Mouse (Mus musculus): ENCODE measurements around the gene A4galt. TPM values are rescaled to one million over a fixed set of nuclear protein-coding genes. Genes with fewer than 3 reads are reported as not detected.

A4galt gene
- polyA plus RNA-seq, 1 experiment = 28.4 TPM

GRCm38 (mm10) chr15:83241961-83242680 lies 9.5 kb downstream of the A4galt start:
- H3K79me2 ChIP-seq (ENCODE audit: control insufficient read depth, insufficient read depth) = peaks cover 8% of the 10 kb centered on the region
- H3ac ChIP-seq (ENCODE audit: control insufficient read depth, insufficient read length) = no peak overlapping the region
- H3K36me3 ChIP-seq (ENCODE audit: control insufficient read depth, insufficient read depth) = no peaks in the 10 kb centered on the region
- H3K4me2 ChIP-seq (ENCODE audit: low read depth) = no peak overlapping the region
- no peak for TF ChIP-seq MYOD1 (IDR thresholded peaks at IDR 0.05; ENCODE audit: control insufficient read depth in 1 of 3, insufficient read length in 2 of 3, low read depth in 2 of 3)
- no peak for TF ChIP-seq SRF (IDR thresholded peaks at IDR 0.05; ENCODE audit: control insufficient read depth, insufficient read length, low read depth)
- no peak for TF ChIP-seq MYOG (IDR thresholded peaks at IDR 0.05; ENCODE audit: control insufficient read depth in 1 of 3, insufficient read depth in 1 of 3, insufficient read length in 2 of 3, low read depth in 2 of 3)
- no peak for TF ChIP-seq TCF12 (IDR thresholded peaks at IDR 0.05; ENCODE audit: insufficient read depth, poor library complexity, severe bottlenecking)
- no peak for TF ChIP-seq POLR2AphosphoS2 (IDR thresholded peaks at IDR 0.05; ENCODE audit: insufficient read length, low read depth)
- TF ChIP-seq CEBPB (IDR thresholded peaks at IDR 0.05; ENCODE audit: insufficient read depth, poor library complexity, severe bottlenecking) = no peak
- TF ChIP-seq TCF3 (IDR thresholded peaks at IDR 0.05; ENCODE audit: insufficient read length, low read depth) = no peak
- TF ChIP-seq MAX (IDR thresholded peaks at IDR 0.05; ENCODE audit: low read depth) = no peak
- TF ChIP-seq REST (IDR thresholded peaks at IDR 0.05; ENCODE audit: insufficient read depth, insufficient read length) = no peak
- no peak for TF ChIP-seq POLR2A (IDR thresholded peaks at IDR 0.05; ENCODE audit: insufficient read length, low read depth)
- no peak for TF ChIP-seq USF1 (IDR thresholded peaks at IDR 0.05; ENCODE audit: low read depth)
- no peak for TF ChIP-seq E2F4 (IDR thresholded peaks at IDR 0.05; ENCODE audit: insufficient read depth)
- H3K4me3 ChIP-seq = no peak overlapping the region
- H3K27me3 ChIP-seq (ENCODE audit: control insufficient read depth, insufficient read depth, insufficient read length) = no peaks in the 10 kb centered on the region

- Histone ChIP-seq H3K36me3 (ENCODE audit: control insufficient read depth, insufficient read depth) (no peaks in the 10 kb centered on the region), H3ac (ENCODE audit: control insufficient read depth, insufficient read length) (no peak overlapping the region), H3K4me3 (no peak overlapping the region), H3K4me2 (ENCODE audit: low read depth) (no peak overlapping the region), H3K27me3 (ENCODE audit: control insufficient read depth, insufficient read depth, insufficient read length) (no peaks in the 10 kb centered on the region), H3K79me2 (ENCODE audit: control insufficient read depth, insufficient read depth) (peaks cover 8% of the 10 kb centered on the region)
- TF ChIP-seq MYOG (IDR thresholded peaks at IDR 0.05; ENCODE audit: control insufficient read depth in 1 of 3, insufficient read depth in 1 of 3, insufficient read length in 2 of 3, low read depth in 2 of 3) = no peak
- TF ChIP-seq E2F4 (IDR thresholded peaks at IDR 0.05; ENCODE audit: insufficient read depth) = no peak
- no peak for TF ChIP-seq USF1 (IDR thresholded peaks at IDR 0.05; ENCODE audit: low read depth)
- no peak for TF ChIP-seq POLR2AphosphoS2 (IDR thresholded peaks at IDR 0.05; ENCODE audit: insufficient read length, low read depth)
- TF ChIP-seq TCF12 (IDR thresholded peaks at IDR 0.05; ENCODE audit: insufficient read depth, poor library complexity, severe bottlenecking) = no peak
- no peak for TF ChIP-seq MYOD1 (IDR thresholded peaks at IDR 0.05; ENCODE audit: control insufficient read depth in 1 of 3, insufficient read length in 2 of 3, low read depth in 2 of 3)
- no peak for TF ChIP-seq POLR2A (IDR thresholded peaks at IDR 0.05; ENCODE audit: insufficient read length, low read depth)
- no peak for TF ChIP-seq MAX (IDR thresholded peaks at IDR 0.05; ENCODE audit: low read depth)
- no peak for TF ChIP-seq SRF (IDR thresholded peaks at IDR 0.05; ENCODE audit: control insufficient read depth, insufficient read length, low read depth)
- TF ChIP-seq CEBPB (IDR thresholded peaks at IDR 0.05; ENCODE audit: insufficient read depth, poor library complexity, severe bottlenecking) = no peak
- no peak for TF ChIP-seq REST (IDR thresholded peaks at IDR 0.05; ENCODE audit: insufficient read depth, insufficient read length)
- TF ChIP-seq TCF3 (IDR thresholded peaks at IDR 0.05; ENCODE audit: insufficient read length, low read depth) = no peak
These were observed 10.1 kb downstream of the A4galt start for GRCm38 (mm10) chr15:83241497-83241896.

- no peak overlapping the region for H3K4me2 ChIP-seq (ENCODE audit: low read depth)
- H3K36me3 ChIP-seq (ENCODE audit: control insufficient read depth, insufficient read depth) = no peaks in the 10 kb centered on the region
- no peak overlapping the region for H3K4me3 ChIP-seq
- H3K27me3 ChIP-seq (ENCODE audit: control insufficient read depth, insufficient read depth, insufficient read length) = no peaks in the 10 kb centered on the region
- H3ac ChIP-seq (ENCODE audit: control insufficient read depth, insufficient read length) = no peak overlapping the region
- no peak for TF ChIP-seq MYOG (IDR thresholded peaks at IDR 0.05; ENCODE audit: control insufficient read depth in 1 of 3, insufficient read depth in 1 of 3, insufficient read length in 2 of 3, low read depth in 2 of 3)
- TF ChIP-seq TCF3 (IDR thresholded peaks at IDR 0.05; ENCODE audit: insufficient read length, low read depth) = no peak
- no peak for TF ChIP-seq MAX (IDR thresholded peaks at IDR 0.05; ENCODE audit: low read depth)
- peaks cover 8% of the 10 kb centered on the region for H3K79me2 ChIP-seq (ENCODE audit: control insufficient read depth, insufficient read depth)
These were observed 13.9 kb downstream of the A4galt start for GRCm38 (mm10) chr15:83237460-83238243.

- H3ac ChIP-seq (ENCODE audit: control insufficient read depth, insufficient read length) = no peak overlapping the region
- H3K4me2 ChIP-seq (ENCODE audit: low read depth) = no peak overlapping the region
- no peaks in the 10 kb centered on the region for H3K27me3 ChIP-seq (ENCODE audit: control insufficient read depth, insufficient read depth, insufficient read length)
- H3K79me2 ChIP-seq (ENCODE audit: control insufficient read depth, insufficient read depth) = peaks cover 5% of the 10 kb centered on the region
- TF ChIP-seq MAX (IDR thresholded peaks at IDR 0.05; ENCODE audit: low read depth) = no peak
- TF ChIP-seq POLR2AphosphoS2 (IDR thresholded peaks at IDR 0.05; ENCODE audit: insufficient read length, low read depth) = no peak
- no peak for TF ChIP-seq REST (IDR thresholded peaks at IDR 0.05; ENCODE audit: insufficient read depth, insufficient read length)
- TF ChIP-seq TCF3 (IDR thresholded peaks at IDR 0.05; ENCODE audit: insufficient read length, low read depth) = no peak
- no peak for TF ChIP-seq POLR2A (IDR thresholded peaks at IDR 0.05; ENCODE audit: insufficient read length, low read depth)
- no peak for TF ChIP-seq SRF (IDR thresholded peaks at IDR 0.05; ENCODE audit: control insufficient read depth, insufficient read length, low read depth)
- no peak for TF ChIP-seq CEBPB (IDR thresholded peaks at IDR 0.05; ENCODE audit: insufficient read depth, poor library complexity, severe bottlenecking)
- TF ChIP-seq E2F4 (IDR thresholded peaks at IDR 0.05; ENCODE audit: insufficient read depth) = no peak
- TF ChIP-seq TCF12 (IDR thresholded peaks at IDR 0.05; ENCODE audit: insufficient read depth, poor library complexity, severe bottlenecking) = no peak
- TF ChIP-seq MYOD1 (IDR thresholded peaks at IDR 0.05; ENCODE audit: control insufficient read depth in 1 of 3, insufficient read length in 2 of 3, low read depth in 2 of 3) = no peak
- no peak overlapping the region for H3K4me3 ChIP-seq
- no peaks in the 10 kb centered on the region for H3K36me3 ChIP-seq (ENCODE audit: control insufficient read depth, insufficient read depth)
These were observed 14.8 kb downstream of the A4galt start for GRCm38 (mm10) chr15:83236824-83237223.

Measured in myocyte (in vitro differentiated cells).